Mouse (Mus musculus): ENCODE data around the gene Cdhr5. TPM values are rescaled to one million over a fixed set of nuclear protein-coding genes. Genes with fewer than 3 reads are reported as not detected.

Cdhr5 gene
- total RNA-seq, 1 experiment from 2014 or later: not detected

DNA sequence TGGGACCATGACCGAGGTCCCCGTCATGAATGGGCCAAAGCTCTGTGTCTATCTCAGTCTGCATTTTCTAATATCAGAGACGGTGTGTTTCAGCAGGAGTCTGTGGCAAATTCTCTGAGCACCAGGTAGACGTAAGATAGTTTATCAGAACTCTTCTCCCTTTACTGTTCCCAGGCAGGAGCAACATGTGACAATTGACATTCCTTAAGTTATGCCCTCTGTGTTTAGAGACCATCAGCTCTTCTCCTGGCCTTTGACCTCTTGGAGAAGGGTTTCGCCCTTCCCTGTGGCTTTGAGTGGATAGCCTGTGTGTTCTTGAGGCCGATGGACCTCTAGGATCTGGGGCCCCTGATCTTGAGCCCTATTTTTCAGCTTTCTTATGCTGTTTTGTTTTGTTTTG, 46.9 kb downstream of the Cdhr5 start:
- no peak for ATAC-seq (ENCODE audit: extremely low read depth, insufficient number of reproducible peaks, low FRiP score, poor library complexity, severe bottlenecking)

DNA sequence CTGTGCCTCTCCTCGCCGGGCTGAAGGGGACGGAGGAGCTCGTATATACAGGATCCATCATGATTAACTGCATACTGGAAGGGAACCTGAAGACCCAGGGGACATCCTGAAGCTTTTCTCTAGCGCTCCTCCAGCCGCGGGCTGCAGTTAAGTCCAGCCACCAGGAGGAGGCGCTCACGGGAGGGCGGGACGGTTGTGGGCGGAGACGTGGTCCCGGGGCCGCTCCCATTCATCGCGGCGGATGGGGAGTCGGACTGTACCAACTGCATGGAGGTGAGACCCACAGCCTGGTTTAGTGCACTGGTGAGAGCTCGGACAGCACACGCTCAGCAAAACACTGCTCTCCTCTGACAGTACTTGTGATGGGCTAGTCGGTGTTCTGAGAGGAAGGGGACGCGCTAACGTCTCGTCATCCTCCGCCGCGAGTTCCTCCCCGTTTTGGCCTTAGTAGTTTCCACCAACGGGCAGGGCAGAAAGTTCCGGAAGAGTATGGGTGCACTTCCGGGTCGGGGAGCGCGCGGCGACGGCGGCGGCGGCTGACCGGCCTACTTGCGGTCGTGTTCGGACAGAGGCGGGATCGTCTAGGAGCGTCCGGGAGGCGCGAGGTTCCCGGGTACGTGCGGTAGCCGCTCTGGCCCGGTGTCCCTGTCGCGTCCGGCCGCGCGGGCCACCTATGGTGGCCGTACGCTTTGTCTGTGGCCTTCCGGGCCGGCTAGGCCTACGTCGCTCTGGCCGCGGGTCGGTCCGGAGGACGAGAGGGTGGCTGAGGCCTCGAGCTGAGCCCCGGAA, 48.1 kb downstream of the Cdhr5 start, which contains the start of gene Phrf1:
TSS of gene Phrf1 (plus strand) at position 506 of the 789 bp plus-strand sequence.
- peak; percentile 97 for ATAC-seq (ENCODE audit: extremely low read depth, insufficient number of reproducible peaks, low FRiP score, poor library complexity, severe bottlenecking)

DNA sequence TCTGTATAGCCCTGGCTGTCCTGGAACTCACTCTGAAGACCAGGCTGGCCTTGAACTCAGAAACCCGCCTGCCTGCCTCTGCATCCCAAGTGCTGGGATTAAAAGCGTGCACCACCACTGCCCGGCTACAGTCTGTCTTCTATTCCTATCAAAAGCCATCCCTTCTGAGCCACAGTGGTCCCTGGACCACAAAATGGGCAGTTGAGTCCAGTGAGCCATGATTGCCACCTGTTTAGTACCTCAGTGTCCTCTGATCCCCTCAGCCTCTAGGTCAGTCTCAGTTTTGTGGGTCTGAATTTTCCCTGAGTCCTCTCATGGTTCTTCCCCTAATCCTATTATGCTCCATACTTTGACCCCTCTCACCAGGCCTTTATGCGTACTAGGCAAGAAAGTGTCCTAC, 48.8 kb downstream of the Cdhr5 start:
- no peak for ATAC-seq (ENCODE audit: extremely low read depth, insufficient number of reproducible peaks, low FRiP score, poor library complexity, severe bottlenecking)

DNA sequence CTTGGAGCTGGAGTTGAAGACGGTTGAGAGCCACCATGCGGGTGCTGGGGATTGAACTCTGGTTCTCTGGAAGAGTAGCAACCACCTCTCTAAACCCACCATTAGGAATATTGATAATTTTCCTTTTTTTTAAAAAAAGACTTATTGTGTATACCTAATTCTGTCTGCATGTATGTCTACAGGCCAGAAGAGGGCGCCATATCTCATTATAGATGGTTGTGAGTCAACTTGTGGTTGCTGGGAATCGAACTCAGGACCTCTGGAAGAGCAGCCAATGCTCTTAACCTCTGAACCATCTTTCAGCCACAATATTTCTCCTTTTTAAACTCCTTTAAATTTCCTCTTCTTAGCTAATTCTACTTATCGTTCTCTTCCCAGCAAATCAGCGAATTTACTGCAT, 50.1 kb downstream of the Cdhr5 start:
- ATAC-seq (ENCODE audit: extremely low read depth, insufficient number of reproducible peaks, low FRiP score, poor library complexity, severe bottlenecking): no peak

DNA sequence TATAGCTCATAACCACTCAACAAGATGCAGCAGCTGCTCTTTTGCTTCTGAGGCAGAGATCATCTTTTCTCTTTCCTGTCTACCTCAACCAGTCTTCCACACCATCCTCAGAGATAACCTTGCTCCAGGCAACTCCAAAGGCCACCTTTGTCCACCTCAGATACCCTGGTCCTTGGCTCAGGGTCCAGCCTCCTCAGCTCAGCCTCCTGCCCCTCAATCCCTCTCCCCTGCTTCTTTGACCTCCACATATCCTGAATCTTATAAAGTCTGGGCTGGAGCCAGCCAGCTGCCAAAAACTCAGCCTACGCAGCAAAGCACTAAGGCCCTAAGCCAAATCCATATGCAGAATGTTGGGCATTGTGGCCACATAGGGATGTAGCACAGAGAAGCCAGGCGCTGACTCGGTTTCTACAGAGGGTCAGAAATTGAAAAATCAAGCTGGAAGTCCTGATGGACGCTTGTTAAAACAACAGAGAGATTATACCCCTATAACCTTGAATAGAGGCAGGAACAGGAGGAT, 53.8 kb downstream of the Cdhr5 start:
- no peak for ATAC-seq (ENCODE audit: extremely low read depth, insufficient number of reproducible peaks, low FRiP score, poor library complexity, severe bottlenecking)

DNA sequence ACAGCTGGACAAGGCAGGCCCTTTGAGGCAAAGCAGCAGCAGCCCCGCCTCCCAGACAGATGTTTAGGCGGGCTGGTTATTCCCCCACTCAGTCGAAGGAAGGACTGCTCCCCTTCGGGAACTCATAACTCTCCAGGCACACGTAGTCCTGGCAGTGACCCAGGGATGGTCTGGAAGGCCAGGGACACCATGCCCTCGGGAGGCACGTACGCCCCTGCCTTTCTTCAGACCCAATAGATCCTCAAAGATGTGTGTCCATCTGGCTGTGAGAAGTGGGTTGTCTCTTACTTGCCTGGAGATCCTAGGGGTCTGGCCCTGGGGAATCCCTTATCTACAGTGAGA, 54.5 kb downstream of the Cdhr5 start:
- ATAC-seq (ENCODE audit: extremely low read depth, insufficient number of reproducible peaks, low FRiP score, poor library complexity, severe bottlenecking): no peak

DNA sequence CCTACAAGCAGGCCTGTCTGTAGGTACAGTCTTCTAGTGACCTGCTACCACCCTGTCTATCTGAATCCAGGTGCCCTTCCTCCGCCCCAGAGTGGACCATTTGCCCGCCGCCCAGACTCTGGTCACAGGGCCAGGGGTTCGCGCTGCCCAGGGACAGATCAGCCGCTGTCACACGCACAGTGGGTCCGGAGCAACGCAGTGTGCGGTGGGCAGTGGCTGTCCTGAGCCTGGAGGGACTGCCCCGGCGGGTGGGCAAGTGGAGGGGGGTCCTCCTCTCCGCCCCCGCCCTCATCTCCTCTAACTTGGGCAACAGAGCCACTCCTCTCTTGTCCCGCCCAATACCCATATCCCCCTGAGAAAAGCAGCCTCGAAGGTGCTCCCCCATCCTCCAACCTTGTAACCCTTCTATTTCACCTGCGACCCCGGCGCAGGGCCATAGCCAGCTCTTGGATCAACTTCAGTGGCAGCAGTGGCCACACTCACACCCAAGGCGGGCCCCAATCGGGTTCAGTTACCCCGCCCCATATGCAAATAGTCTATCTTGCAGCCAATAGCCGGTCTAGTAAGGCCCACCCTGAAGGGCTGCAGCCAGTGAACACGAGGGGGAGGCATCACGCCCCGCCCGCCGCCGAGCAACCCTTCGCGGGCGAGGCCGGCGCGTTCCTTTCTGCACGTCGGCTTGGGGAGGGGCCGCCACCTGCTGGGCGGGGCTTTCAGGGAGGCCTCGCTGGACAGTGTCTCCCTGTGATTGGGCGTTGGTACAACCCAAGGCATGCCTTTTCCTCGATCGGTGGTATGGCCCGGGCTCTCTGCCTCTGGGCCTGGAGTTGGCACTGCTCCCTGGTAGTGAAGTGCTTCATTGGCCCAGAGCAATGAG, 55.1 kb downstream of the Cdhr5 start:
- peak; percentile 83 for ATAC-seq (ENCODE audit: extremely low read depth, insufficient number of reproducible peaks, low FRiP score, poor library complexity, severe bottlenecking)

DNA sequence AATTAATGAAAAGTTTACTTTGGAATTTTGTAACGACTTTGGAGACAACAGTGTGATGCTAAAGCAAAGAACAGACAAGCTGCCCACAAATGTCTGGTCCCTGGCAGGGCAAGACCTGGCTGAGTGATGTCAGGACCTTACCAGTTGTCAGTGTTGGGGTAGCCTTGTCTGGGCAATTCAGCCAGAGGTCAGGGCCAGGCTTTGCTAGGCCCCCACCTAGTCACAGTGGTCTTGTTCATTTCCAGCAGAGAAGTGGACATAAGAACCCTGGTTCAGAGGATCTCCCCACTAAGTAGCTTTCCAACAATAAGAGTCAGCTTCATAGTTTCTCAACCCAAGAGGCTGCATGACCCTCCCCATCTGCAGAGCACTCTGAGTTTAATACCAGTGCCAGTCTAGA, 56.2 kb downstream of the Cdhr5 start:
- no peak for ATAC-seq (ENCODE audit: extremely low read depth, insufficient number of reproducible peaks, low FRiP score, poor library complexity, severe bottlenecking)

DNA sequence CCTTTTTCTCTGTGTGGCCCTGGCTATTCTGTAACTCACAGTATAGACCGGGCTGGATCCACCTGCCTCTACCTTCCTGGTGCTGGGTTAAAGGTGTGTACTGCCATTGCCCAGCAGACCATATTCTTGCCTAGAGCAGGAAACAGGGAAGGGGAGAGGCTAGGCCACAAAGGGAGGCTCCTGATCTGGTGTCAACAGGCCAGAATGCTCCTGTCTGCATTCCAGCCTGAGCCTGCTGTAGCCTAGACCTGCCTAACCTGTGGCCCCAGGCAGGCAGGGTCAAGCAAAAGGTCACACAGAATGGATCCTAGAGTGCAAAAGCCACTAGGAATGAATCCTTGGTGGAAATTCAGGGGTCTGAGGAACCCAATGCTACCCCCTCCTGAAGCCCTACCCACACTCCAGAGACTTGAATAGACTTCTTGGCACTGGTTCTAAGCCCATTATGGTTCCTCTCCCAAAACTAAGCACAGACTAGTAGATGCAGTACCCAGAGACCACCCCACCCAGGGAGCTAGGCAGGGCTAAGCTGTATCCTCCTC, 57.0 kb downstream of the Cdhr5 start:
- ATAC-seq (ENCODE audit: extremely low read depth, insufficient number of reproducible peaks, low FRiP score, poor library complexity, severe bottlenecking): no peak

Other genes starting within 250 kb of the Cdhr5 start
- not detected in 2 replicates for gene Gm17387, start 247.7 kb downstream of the Cdhr5 start, total RNA-seq (2017)
- not detected in 2 replicates for gene B4galnt4, start 215.7 kb downstream of the Cdhr5 start, total RNA-seq (2017)
- gene Pkp3, start 198.6 kb downstream of the Cdhr5 start, total RNA-seq (2017): 10.5 and 11.0 TPM in 2 replicates
- gene Sigirr, start 176.2 kb downstream of the Cdhr5 start, total RNA-seq (2017): 21.0 and 21.9 TPM in 2 replicates
- not detected in 2 replicates for gene Ano9, start 159.0 kb downstream of the Cdhr5 start, total RNA-seq (2017)
- gene Ptdss2, start 154.4 kb downstream of the Cdhr5 start, total RNA-seq (2017): 4.2 and 6.3 TPM in 2 replicates
- 41.0 and 51.8 TPM in 2 replicates for gene Rnh1, start 103.9 kb downstream of the Cdhr5 start, total RNA-seq (2017)
- 13.7 and 23.8 TPM in 2 replicates for gene Hras, start 82.8 kb downstream of the Cdhr5 start, total RNA-seq (2017)
- gene Lrrc56, start 82.6 kb downstream of the Cdhr5 start, total RNA-seq (2017): 1.9 and 3.9 TPM in 2 replicates
- 2.6 and 3.2 TPM in 2 replicates for gene Lmntd2, start 62.7 kb downstream of the Cdhr5 start, total RNA-seq (2017)
- 7.1 and 9.0 TPM in 2 replicates for gene Rassf7, start 60.9 kb downstream of the Cdhr5 start, total RNA-seq (2017)
- gene Phrf1, start 48.0 kb downstream of the Cdhr5 start, total RNA-seq (2017): 82.6 and 97.8 TPM in 2 replicates
- gene Irf7, start 10.3 kb downstream of the Cdhr5 start, total RNA-seq (2017): 122 and 134 TPM in 2 replicates
- not detected in 2 replicates for gene Sct, start 2.3 kb upstream of the Cdhr5 start, total RNA-seq (2017)
- gene Drd4, start 15.2 kb upstream of the Cdhr5 start, total RNA-seq (2017): not detected in 2 replicates
- 23.2 and 27.9 TPM in 2 replicates for gene Deaf1, start 50.9 kb upstream of the Cdhr5 start, total RNA-seq (2017)
- gene Tmem80, start 51.0 kb upstream of the Cdhr5 start, total RNA-seq (2017): 24.2 and 24.7 TPM in 2 replicates
- gene Eps8l2, start 62.1 kb upstream of the Cdhr5 start, total RNA-seq (2017): 3.1 and 7.9 TPM in 2 replicates
- gene Taldo1, start 115.4 kb upstream of the Cdhr5 start, total RNA-seq (2017): 1,594 and 1,707 TPM in 2 replicates
- 16.8 and 21.9 TPM in 2 replicates for gene Gatd1, start 137.3 kb upstream of the Cdhr5 start, total RNA-seq (2017)
- 0.25 TPM in 1 of 2 replicates, not detected in the other for gene Cend1, start 152.7 kb upstream of the Cdhr5 start, total RNA-seq (2017)
- gene Slc25a22, start 161.1 kb upstream of the Cdhr5 start, total RNA-seq (2017): 4.9 and 9.7 TPM in 2 replicates
- gene Pidd1, start 167.2 kb upstream of the Cdhr5 start, total RNA-seq (2017): 2.9 and 6.5 TPM in 2 replicates
- 2,224 and 3,167 TPM in 2 replicates for gene Rplp2, start 170.6 kb upstream of the Cdhr5 start, total RNA-seq (2017)
- gene Pnpla2, start 178.4 kb upstream of the Cdhr5 start, total RNA-seq (2017): 74.4 and 78.7 TPM in 2 replicates
- gene Cracr2b, start 184.3 kb upstream of the Cdhr5 start, total RNA-seq (2017): 2.8 and 3.2 TPM in 2 replicates
- gene Cd151, start 190.6 kb upstream of the Cdhr5 start, total RNA-seq (2017): 29.8 and 31.1 TPM in 2 replicates
- gene Polr2l, start 198.3 kb upstream of the Cdhr5 start, total RNA-seq (2017): 10.5 and 13.1 TPM in 2 replicates
- gene Tspan4, start 198.5 kb upstream of the Cdhr5 start, total RNA-seq (2017): not detected in 2 replicates

Data from neutrophil, adult 5-6 weeks (primary cell).